15 mouse cellular contexts compared by ENCODE assay signal in the genomic region with DNA sequence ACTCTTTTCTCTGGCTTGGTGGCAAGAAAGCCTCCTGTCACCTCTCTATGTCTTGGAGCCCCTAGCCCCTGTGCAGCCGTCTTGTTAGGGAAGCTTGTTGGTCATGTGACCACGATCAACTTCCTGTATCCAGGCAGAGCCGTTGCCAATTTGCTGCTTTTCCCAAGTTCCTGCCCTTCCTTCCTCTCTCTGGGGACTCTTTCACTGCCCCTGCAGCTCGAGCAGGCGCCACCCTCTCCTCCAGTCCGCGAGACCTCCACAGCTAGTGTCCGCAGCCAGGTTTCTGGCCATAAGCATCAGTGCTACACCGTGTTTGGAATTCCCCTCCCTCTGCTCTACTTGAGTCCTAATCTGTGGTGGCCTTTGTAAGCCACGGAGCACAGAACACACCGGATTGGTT. TPM values are rescaled to one million over a fixed set of nuclear protein-coding genes. Genes with fewer than 3 reads are reported as not detected.
A peak's percentile ranks its signal among the peaks of the same experiment; 100 is the strongest.
DNase-seq lines count a peak whose midpoint lies in the region; ATAC-seq and TF ChIP-seq lines count a peak whose summit lies in the region.
"Had no signal": no experiment of that assay in that cellular context is flagged by ENCODE, and none has a peak within 500 bp of the region (broad histone marks: within the 10 kb centered on the region; RNA-seq: fewer than 3 reads in every experiment).

No protein-coding gene starts in this region.

- H3K27ac ChIP-seq in midbrain, embryonic 11.5 days (ENCODE audit: low read depth, low read length) = no peak overlapping the region
- no peak overlapping the region for H3K27ac ChIP-seq in midbrain, embryonic 14.5 days (replicated peaks; ENCODE audit: low read depth, low read length)
- 0 out of 2 replicates have a peak overlapping the region, but pooled peaks have one; percentile 36 for H3K27ac ChIP-seq in heart, embryonic 10.5 days
- no peak overlapping the region for H3K27ac ChIP-seq in limb, embryonic 11.5 days (replicated peaks; ENCODE audit: low read depth, low read length)
- H3K27ac ChIP-seq: limb, embryonic 15.5 days; stomach, postnatal 0 days had no signal

- 75% methylated on average over 11 of the region's 11 CpGs for WGBS in midbrain, embryonic 11.5 days
- 78% methylated on average over 11 of the region's 11 CpGs for WGBS in midbrain, embryonic 14.5 days
- WGBS in heart, embryonic 10.5 days = 65% methylated on average over 11 of the region's 11 CpGs
- WGBS in limb, embryonic 11.5 days = 68% methylated on average over 11 of the region's 11 CpGs

- no peaks in the 10 kb centered on the region for H3K4me1 ChIP-seq in midbrain, embryonic 11.5 days (ENCODE audit: control insufficient read depth, insufficient read depth, low read length)
- no peaks in the 10 kb centered on the region for H3K4me1 ChIP-seq in midbrain, embryonic 14.5 days (ENCODE audit: control insufficient read depth, insufficient read depth, low read length)
- peaks cover 12% of the 10 kb centered on the region; the same call in 1 of the 2 replicates for H3K4me1 ChIP-seq in heart, embryonic 10.5 days
- peaks cover 15% of the 10 kb centered on the region for H3K4me1 ChIP-seq in limb, embryonic 11.5 days (ENCODE audit: control insufficient read depth, insufficient read depth, low read length)

- no peak overlapping the region for H3K4me2 ChIP-seq in midbrain, embryonic 11.5 days
- no peak overlapping the region for H3K4me2 ChIP-seq in midbrain, embryonic 14.5 days (ENCODE audit: low read length)
- 0 out of 2 replicates have a peak overlapping the region, but pooled peaks have one; percentile 4 for H3K4me2 ChIP-seq in limb, embryonic 11.5 days (ENCODE audit: low read depth, severe bottlenecking)
- H3K4me2 ChIP-seq in myocyte (ENCODE audit: low read depth) = no peak overlapping the region
- H3K4me2 ChIP-seq: limb, embryonic 15.5 days had no signal

- H3K9me3 ChIP-seq in midbrain, embryonic 11.5 days (ENCODE audit: control insufficient read depth, low read length) = no peaks in the 10 kb centered on the region
- H3K9me3 ChIP-seq in midbrain, embryonic 14.5 days (ENCODE audit: control insufficient read depth, low read length) = no peaks in the 10 kb centered on the region
- no peaks in the 10 kb centered on the region for H3K9me3 ChIP-seq in heart, embryonic 10.5 days
- no peaks in the 10 kb centered on the region for H3K9me3 ChIP-seq in limb, embryonic 11.5 days (ENCODE audit: control insufficient read depth, low read length)
- H3K9me3 ChIP-seq: limb, embryonic 15.5 days had no signal

- no peak overlapping the region for H3K4me3 ChIP-seq in midbrain, embryonic 11.5 days (ENCODE audit: low read depth, low read length)
- H3K4me3 ChIP-seq in midbrain, embryonic 14.5 days (replicated peaks; ENCODE audit: low read depth, low read length) = no peak overlapping the region
- H3K4me3 ChIP-seq in heart, embryonic 10.5 days = no peak overlapping the region
- no peak overlapping the region for H3K4me3 ChIP-seq in limb, embryonic 11.5 days (ENCODE audit: low read depth, low read length)
- H3K4me3 ChIP-seq in myocyte = no peak overlapping the region
- H3K4me3 ChIP-seq: limb, embryonic 15.5 days had no signal

- no peaks in the 10 kb centered on the region for H3K79me2 ChIP-seq in myocyte (ENCODE audit: control insufficient read depth, insufficient read depth)

- TF ChIP-seq POLR2A in myocyte (IDR thresholded peaks at IDR 0.05; ENCODE audit: insufficient read length, low read depth) = no peak

- no peaks in the 10 kb centered on the region for H3K27me3 ChIP-seq in midbrain, embryonic 11.5 days (ENCODE audit: control insufficient read depth, insufficient read depth, low read length)
- no peaks in the 10 kb centered on the region for H3K27me3 ChIP-seq in midbrain, embryonic 14.5 days (ENCODE audit: control insufficient read depth, insufficient read depth, low read length)
- H3K27me3 ChIP-seq in heart, embryonic 10.5 days (ENCODE audit: insufficient read depth, poor library complexity, severe bottlenecking) = peaks cover 30% of the 10 kb centered on the region; the same call in 1 of the 2 replicates
- H3K27me3 ChIP-seq in limb, embryonic 11.5 days (ENCODE audit: control insufficient read depth, insufficient read depth, low read length) = no peaks in the 10 kb centered on the region
- peaks cover 5% of the 10 kb centered on the region for H3K27me3 ChIP-seq in myocyte (ENCODE audit: control insufficient read depth, insufficient read depth, insufficient read length)
- H3K27me3 ChIP-seq: limb, embryonic 15.5 days had no signal

- H3ac ChIP-seq in myocyte (ENCODE audit: control insufficient read depth, insufficient read length) = no peak overlapping the region

- no peak for ATAC-seq in midbrain, embryonic 11.5 days (ENCODE audit: low FRiP score)
- ATAC-seq in midbrain, embryonic 14.5 days (ENCODE audit: low FRiP score, low TSS enrichment) = no peak
- no peak for ATAC-seq in limb, embryonic 11.5 days (ENCODE audit: insufficient number of reproducible peaks, low FRiP score, low TSS enrichment, low read depth)
- ATAC-seq: Patski had no signal

- no peaks in the 10 kb centered on the region for H3K36me3 ChIP-seq in midbrain, embryonic 11.5 days (ENCODE audit: control insufficient read depth, insufficient read depth, low read length)
- H3K36me3 ChIP-seq in midbrain, embryonic 14.5 days (ENCODE audit: control insufficient read depth, insufficient read depth, low read length) = no peaks in the 10 kb centered on the region
- no peaks in the 10 kb centered on the region for H3K36me3 ChIP-seq in heart, embryonic 10.5 days
- H3K36me3 ChIP-seq in limb, embryonic 11.5 days (ENCODE audit: control insufficient read depth, insufficient read depth, low read length) = no peaks in the 10 kb centered on the region
- H3K36me3 ChIP-seq in myocyte (ENCODE audit: control insufficient read depth, insufficient read depth) = no peaks in the 10 kb centered on the region
- H3K36me3 ChIP-seq: limb, embryonic 15.5 days had no signal

- DNase-seq in midbrain, embryonic 11.5 days (ENCODE audit: low spot score, missing footprints) = peak; percentile 45
- no peak for DNase-seq in midbrain, embryonic 14.5 days
- DNase-seq in heart, embryonic 10.5 days (ENCODE audit: low spot score) = no peak
- no peak for DNase-seq in limb, embryonic 11.5 days (ENCODE audit: low spot score)
- no peak for DNase-seq in ovary, postnatal 10 days (ENCODE audit: low spot score)
- DNase-seq in kidney, adult 8-10 months = no peak
- DNase-seq in embryo, embryonic 10 days (ENCODE audit: low spot score) = no peak
- DNase-seq: adrenal gland, postnatal 25 days; embryo, embryonic 11 days had no signal

- H3K9ac ChIP-seq in midbrain, embryonic 11.5 days (ENCODE audit: low read length) = no peak overlapping the region
- no peak overlapping the region for H3K9ac ChIP-seq in midbrain, embryonic 14.5 days (replicated peaks; ENCODE audit: low read length)
- H3K9ac ChIP-seq in limb, embryonic 11.5 days (ENCODE audit: low read length) = no peak overlapping the region
- H3K9ac ChIP-seq: limb, embryonic 15.5 days had no signal

TF ChIP-seq in myocyte, 11 proteins besides CTCF, POLR2A, EP300 and RAD21:
- peak; percentile 18 for TF ChIP-seq USF1 (IDR thresholded peaks at IDR 0.05; ENCODE audit: low read depth)
- no peak for TF ChIP-seq POLR2AphosphoS2 (IDR thresholded peaks at IDR 0.05; ENCODE audit: insufficient read length, low read depth)

RNA-seq across cellular contexts. Expression of gene 4931429L15Rik, which starts 59.7 kb away (rescaled TPM):
- polyA plus RNA-seq in midbrain, embryonic 11.5 days (2014; fragmentation: Nextera tagmentation; extraction: Ambion mirVana) = 0.15 TPM in 1 of 2 replicates, not detected in the other
- not detected in 2 replicates for polyA plus RNA-seq in midbrain, embryonic 14.5 days (2014; fragmentation: Nextera tagmentation; extraction: Ambion mirVana)
- not detected in 2 replicates for polyA plus RNA-seq in heart, embryonic 10.5 days (2016; fragmentation: Nextera tagmentation; extraction: Ambion mirVana)
- 0.08 TPM in 1 of 2 replicates, not detected in the other for polyA plus RNA-seq in limb, embryonic 11.5 days (2014; fragmentation: Nextera tagmentation; extraction: Ambion mirVana)
- not detected for polyA plus RNA-seq in myocyte (2012; fragmentation: generic; extraction: Trizol)
- polyA plus RNA-seq: intestine, embryonic 14.5 days; limb, embryonic 15.5 days; Patski; stomach, postnatal 0 days; urinary bladder, adult 2 months had no signal
